Mouse (Mus musculus) left cerebral cortex, postnatal 14 days (tissue): ENCODE measurements around the gene Scp2. TPM values are rescaled to one million over a fixed set of nuclear protein-coding genes. Genes with fewer than 3 reads are reported as not detected.
"Not testable (repeated sequence)": the region's sequence is repeated elsewhere in the genome, so short reads cannot be mapped to it uniquely, and the experiment has no call there.

Experiments
- DNase-seq, 2 experiments: peaks; one replicate each; pipeline ENCODE4 v3.0.0; 2021 to 2022; ENCODE audit warnings: low spot score in 2 of 2, mixed read lengths in 1 of 2
- intact Hi-C: fragments of 180-260 bp; cut with DNase I; formaldehyde crosslinking; loops from one replicate; pipeline ENCODE4 v1.15.1; 2025
- total RNA-seq, 2 experiments: library from RNA; stranded (reverse); gene quantifications; 2 replicates each; pipeline ENCODE4 v1.2.3; 2021

Gene Scp2
- total RNA-seq, 2 experiments from 2014 or later, result 92.6 to 93.0 TPM

- intact Hi-C loops, result no loop called here
These were observed 27.3 kb downstream of the Scp2 start for GRCm38 (mm10) chr4:108117488-108117887.

GRCm38 (mm10) chr4:108116466-108116865 lies 28.3 kb downstream of the Scp2 start:
- DNase-seq, result no peak
- intact Hi-C loops, result no loop called here

More at GRCm38 (mm10) chr4:108117488-108117887, 27.3 kb downstream of the Scp2 start:
- DNase-seq, result peak in 1 of 2 experiments; percentile 9

GRCm38 (mm10) chr4:108110706-108111105 lies 34.1 kb downstream of the Scp2 start:
- DNase-seq, result no peak
- intact Hi-C loops, result no loop called here

GRCm38 (mm10) chr4:108109728-108110127 lies 35.1 kb downstream of the Scp2 start:
- intact Hi-C loops, result no loop called here

GRCm38 (mm10) chr4:108096345-108096744 lies 48.5 kb downstream of the Scp2 start, which contains the start of gene Podn:
Gene Podn (minus strand): TSS chr4:108096445.
- intact Hi-C loops, result no loop called here
- no peak for DNase-seq

More at GRCm38 (mm10) chr4:108109728-108110127, 35.1 kb downstream of the Scp2 start:
- no peak for DNase-seq

GRCm38 (mm10) chr4:108092741-108093397 lies 51.9 kb downstream of the Scp2 start:
- no peak for DNase-seq

GRCm38 (mm10) chr4:108083993-108084392 lies 60.8 kb downstream of the Scp2 start:
- intact Hi-C loops, result no loop called here
- no peak for DNase-seq

More at GRCm38 (mm10) chr4:108092741-108093397, 51.9 kb downstream of the Scp2 start:
- intact Hi-C loops, result no loop called here

GRCm38 (mm10) chr4:108083032-108083735 lies 61.6 kb downstream of the Scp2 start:
- intact Hi-C loops, result no loop called here
- no peak for DNase-seq

- DNase-seq, result no peak
- intact Hi-C loops, result no loop called here
These were observed 62.4 kb downstream of the Scp2 start for GRCm38 (mm10) chr4:108082401-108082806.

GRCm38 (mm10) chr4:108080876-108081275 lies 63.9 kb downstream of the Scp2 start:
- intact Hi-C loops, result no loop called here

GRCm38 (mm10) chr4:108079762-108080161 lies 65.0 kb downstream of the Scp2 start:
- no peak for DNase-seq
- intact Hi-C loops, result no loop called here

More at GRCm38 (mm10) chr4:108080876-108081275, 63.9 kb downstream of the Scp2 start:
- DNase-seq, result no peak

- DNase-seq, result peak in 1 of 2 experiments; percentile 14
- intact Hi-C loops, result not testable (repeated sequence)
These were observed 65.6 kb downstream of the Scp2 start for GRCm38 (mm10) chr4:108079191-108079590.

- intact Hi-C loops, result no loop called here
- DNase-seq, result no peak
These were observed 67.4 kb downstream of the Scp2 start for GRCm38 (mm10) chr4:108077224-108077955.

GRCm38 (mm10) chr4:108074204-108074823 lies 70.5 kb downstream of the Scp2 start:
- DNase-seq, result no peak
- intact Hi-C loops, result no loop called here

GRCm38 (mm10) chr4:108072086-108072485 lies 72.7 kb downstream of the Scp2 start:
- DNase-seq, result no peak
- intact Hi-C loops, result no loop called here

- intact Hi-C loops, result no loop called here
- peak; percentile 92 to 95 for DNase-seq
These were observed 73.4 kb downstream of the Scp2 start for GRCm38 (mm10) chr4:108071235-108071901.

- DNase-seq, result no peak
- intact Hi-C loops, result no loop called here
These were observed 74.1 kb downstream of the Scp2 start for GRCm38 (mm10) chr4:108070723-108071122.

- intact Hi-C loops, result no loop called here
- no peak for DNase-seq
These were observed 74.5 kb downstream of the Scp2 start for GRCm38 (mm10) chr4:108070286-108070685.

- intact Hi-C loops, result no loop called here
- no peak for DNase-seq
These were observed 76.7 kb downstream of the Scp2 start for GRCm38 (mm10) chr4:108068081-108068480.
